Mouse (Mus musculus) embryonic facial prominence, embryonic 15.5 days (tissue): ENCODE data around the gene Gm42421. TPM values are rescaled to one million over a fixed set of nuclear protein-coding genes. Genes with fewer than 3 reads are reported as not detected.

Experiments used
- ATAC-seq: fragments of 200-750 bp; cut with Nextera tagmentation; 2 replicates; pipeline ENCODE4 v1.8.0; 2017; ENCODE audit warnings: low read depth, moderate TSS enrichment; ENCODE audit not compliant: insufficient number of reproducible peaks, low FRiP score, low TSS enrichment
- H3K27ac ChIP-seq: fragments of 300-500 bp; sonication (generic); replicated peaks from 2 replicates; pipeline ENCODE4 v1.5.1; 2015; ENCODE audit warnings: mild to moderate bottlenecking, inconsistent platforms
- H3K27me3 ChIP-seq: fragments of 300-500 bp; sonication (generic); 2 replicates; pipeline ENCODE4 v1.6.1; 2015; ENCODE audit warnings: inconsistent platforms
- H3K36me3 ChIP-seq: fragments of 300-500 bp; sonication (generic); 2 replicates; pipeline ENCODE4 v1.6.1; 2015; ENCODE audit warnings: mild to moderate bottlenecking, inconsistent platforms
- H3K4me1 ChIP-seq: fragments of 300-500 bp; sonication (generic); 2 replicates; pipeline ENCODE4 v1.6.1; 2015; ENCODE audit warnings: inconsistent platforms
- H3K4me2 ChIP-seq: fragments of 300-500 bp; sonication (generic); replicated peaks from 2 replicates; pipeline ENCODE4 v1.6.1; 2015; ENCODE audit warnings: mild to moderate bottlenecking, inconsistent platforms
- H3K4me3 ChIP-seq: fragments of 300-500 bp; sonication (generic); replicated peaks from 2 replicates; pipeline ENCODE4 v1.5.1; 2015; ENCODE audit warnings: mild to moderate bottlenecking, inconsistent platforms
- H3K9ac ChIP-seq: fragments of 300-500 bp; sonication (generic); 2 replicates; pipeline ENCODE4 v1.6.1; 2015; ENCODE audit warnings: inconsistent platforms
- H3K9me3 ChIP-seq: fragments of 300-500 bp; sonication (generic); replicated peaks from 2 replicates; pipeline ENCODE4 v1.6.1; 2016; ENCODE audit warnings: inconsistent platforms
- WGBS: fragments of 180-500 bp; shearing (Covaris S2); methylation state at CpG from one replicate; pipeline ENCODE4 v1.1.7; 2015; 5-methylcytosine and 5-hydroxymethylcytosine counted together
- polyA plus RNA-seq: library from polyadenylated mRNA; unstranded; fragments of >200 nt; fragmentation: Nextera tagmentation; extraction: Ambion mirVana; gene quantifications from 2 replicates; pipeline ENCODE4 v1.2.1, GENCODE M21; 2015

Gene Gm42421
- polyA plus RNA-seq: 0.59 and 0.89 TPM in 2 replicates

GRCm38 (mm10) chr5:143927875-143928274 lies at the start of gene Gm42421:
TSS of gene Gm42421 (plus strand) at chr5:143928175.
- H3K36me3 ChIP-seq: peaks cover 82% of the 10 kb centered on the region

GRCm38 (mm10) chr5:143885274-143885673 lies 42.7 kb upstream of the Gm42421 start:
- no peak overlapping the region for H3K4me3 ChIP-seq
- H3K4me2 ChIP-seq: no peak overlapping the region
- H3K4me1 ChIP-seq: no peaks in the 10 kb centered on the region
- 96% methylated on average over 3 of the region's 3 CpGs for WGBS
- H3K9ac ChIP-seq: no peak overlapping the region
- H3K9me3 ChIP-seq: no peaks in the 10 kb centered on the region
- peaks cover 94% of the 10 kb centered on the region for H3K36me3 ChIP-seq
- H3K27me3 ChIP-seq: no peaks in the 10 kb centered on the region
- H3K27ac ChIP-seq: no peak overlapping the region
- no peak for ATAC-seq

More at GRCm38 (mm10) chr5:143927875-143928274, at the start of gene Gm42421:
- ATAC-seq: no peak
- no peak within 1 kb of the TSS for H3K4me3 ChIP-seq
- H3K4me1 ChIP-seq: no peaks in the 10 kb centered on the region
- no peaks in the 10 kb centered on the region for H3K9me3 ChIP-seq
- 96% methylated on average over 8 of the region's 8 CpGs for WGBS
- no peak within 1 kb of the TSS for H3K27ac ChIP-seq
- H3K9ac ChIP-seq: no peak within 1 kb of the TSS
- H3K27me3 ChIP-seq: no peaks in the 10 kb centered on the region
- no peak within 1 kb of the TSS for H3K4me2 ChIP-seq

- H3K27me3 ChIP-seq: no peaks in the 10 kb centered on the region
- 80% methylated on average over 6 of the region's 6 CpGs for WGBS
- ATAC-seq: no peak
- no peak overlapping the region for H3K9ac ChIP-seq
- no peak overlapping the region for H3K27ac ChIP-seq
- no peaks in the 10 kb centered on the region for H3K4me1 ChIP-seq
- no peak overlapping the region for H3K4me3 ChIP-seq
- H3K9me3 ChIP-seq: no peaks in the 10 kb centered on the region
- no peak overlapping the region for H3K4me2 ChIP-seq
- peaks cover 63% of the 10 kb centered on the region for H3K36me3 ChIP-seq
Observed at GRCm38 (mm10) chr5:143890741-143891140, 37.2 kb upstream of the Gm42421 start.

- 79% methylated on average over 9 of the region's 9 CpGs for WGBS
- no peak for ATAC-seq
- peaks cover 56% of the 10 kb centered on the region for H3K36me3 ChIP-seq
- no peak overlapping the region for H3K9ac ChIP-seq
- no peaks in the 10 kb centered on the region for H3K4me1 ChIP-seq
- H3K4me2 ChIP-seq: no peak overlapping the region
- no peaks in the 10 kb centered on the region for H3K9me3 ChIP-seq
- H3K27me3 ChIP-seq: no peaks in the 10 kb centered on the region
- H3K4me3 ChIP-seq: no peak overlapping the region
- no peak overlapping the region for H3K27ac ChIP-seq
Observed at GRCm38 (mm10) chr5:143892255-143892886, 35.6 kb upstream of the Gm42421 start.

GRCm38 (mm10) chr5:143893396-143893795 lies 34.6 kb upstream of the Gm42421 start:
- Histone ChIP-seq H3K27ac (no peak overlapping the region), H3K36me3 (peaks cover 56% of the 10 kb centered on the region), H3K27me3 (no peaks in the 10 kb centered on the region), H3K9me3 (no peaks in the 10 kb centered on the region), H3K4me1 (no peaks in the 10 kb centered on the region), H3K4me3 (no peak overlapping the region), H3K4me2 (no peak overlapping the region), H3K9ac (no peak overlapping the region)
- WGBS: 64% methylated on average over 5 of the region's 5 CpGs
- ATAC-seq: no peak

- no peak for ATAC-seq
- 80% methylated on average over 14 of the region's 14 CpGs for WGBS
- peaks cover 66% of the 10 kb centered on the region for H3K36me3 ChIP-seq
Observed at GRCm38 (mm10) chr5:143897635-143898330, 30.2 kb upstream of the Gm42421 start, which contains the start of gene Ankrd61. TSS of gene Ankrd61 (minus strand) at chr5:143897685.

GRCm38 (mm10) chr5:143902111-143902510 lies 25.9 kb upstream of the Gm42421 start:
- WGBS: 85% methylated on average over 3 of the region's 3 CpGs
- Histone ChIP-seq H3K4me3 (no peak overlapping the region), H3K9ac (no peak overlapping the region), H3K4me2 (no peak overlapping the region), H3K4me1 (no peaks in the 10 kb centered on the region), H3K27me3 (no peaks in the 10 kb centered on the region), H3K9me3 (no peaks in the 10 kb centered on the region), H3K36me3 (peaks cover 82% of the 10 kb centered on the region), H3K27ac (no peak overlapping the region)
- ATAC-seq: no peak

More at GRCm38 (mm10) chr5:143897635-143898330, 30.2 kb upstream of the Gm42421 start, which contains the start of gene Ankrd61:
- H3K27me3 ChIP-seq: no peaks in the 10 kb centered on the region
- no peaks in the 10 kb centered on the region for H3K9me3 ChIP-seq
- H3K9ac ChIP-seq: no peak within 1 kb of the TSS
- no peaks in the 10 kb centered on the region for H3K4me1 ChIP-seq
- H3K27ac ChIP-seq: no peak within 1 kb of the TSS
- no peak within 1 kb of the TSS for H3K4me2 ChIP-seq
- H3K4me3 ChIP-seq: no peak within 1 kb of the TSS

- Histone ChIP-seq H3K9ac (no peak overlapping the region), H3K36me3 (peaks cover 65% of the 10 kb centered on the region), H3K9me3 (no peaks in the 10 kb centered on the region), H3K27ac (no peak overlapping the region), H3K4me1 (peaks cover 10% of the 10 kb centered on the region), H3K4me2 (no peak overlapping the region), H3K27me3 (no peaks in the 10 kb centered on the region), H3K4me3 (no peak overlapping the region)
- no peak for ATAC-seq
- WGBS: 88% methylated on average over 4 of the region's 4 CpGs
Observed at GRCm38 (mm10) chr5:143903813-143904212, 24.2 kb upstream of the Gm42421 start.

GRCm38 (mm10) chr5:143906429-143906828 lies 21.5 kb upstream of the Gm42421 start:
- Histone ChIP-seq H3K4me2 (no peak overlapping the region), H3K27me3 (no peaks in the 10 kb centered on the region), H3K4me3 (no peak overlapping the region), H3K36me3 (peaks cover 46% of the 10 kb centered on the region), H3K4me1 (peaks cover 21% of the 10 kb centered on the region), H3K27ac (no peak overlapping the region), H3K9ac (no peak overlapping the region), H3K9me3 (no peaks in the 10 kb centered on the region)
- ATAC-seq: no peak
- WGBS: 84% methylated on average over 8 of the region's 8 CpGs

GRCm38 (mm10) chr5:143908926-143909325 lies 19.0 kb upstream of the Gm42421 start:
- peaks cover 21% of the 10 kb centered on the region for H3K36me3 ChIP-seq
- H3K4me2 ChIP-seq: peak overlapping the region; percentile 71
- H3K9ac ChIP-seq: peak overlapping the region; percentile 47
- WGBS: 4% methylated on average over 9 of the region's 9 CpGs
- peaks cover 21% of the 10 kb centered on the region for H3K4me1 ChIP-seq
- peak overlapping the region; percentile 75 for H3K4me3 ChIP-seq
- no peaks in the 10 kb centered on the region for H3K27me3 ChIP-seq
- H3K27ac ChIP-seq: peak overlapping the region; percentile 80
- peak; percentile 1; the same call in 1 of the 2 replicates for ATAC-seq
- no peaks in the 10 kb centered on the region for H3K9me3 ChIP-seq

GRCm38 (mm10) chr5:143909417-143910400 lies 18.3 kb upstream of the Gm42421 start, which contains the start of the genes Aimp2 and Pms2:
TSS of gene Aimp2 (minus strand) at chr5:143909847.
TSS of gene Pms2 (plus strand) at chr5:143909964.
- H3K27ac ChIP-seq: peak within 1 kb of the TSS; percentile 80
- no peaks in the 10 kb centered on the region for H3K9me3 ChIP-seq
- H3K36me3 ChIP-seq: peaks cover 20% of the 10 kb centered on the region
- no peaks in the 10 kb centered on the region for H3K27me3 ChIP-seq
- peak within 1 kb of the TSS; percentile 71 for H3K4me2 ChIP-seq
- H3K4me1 ChIP-seq: peaks cover 21% of the 10 kb centered on the region
- WGBS: under 1% methylated on average over 70 of the region's 70 CpGs
- ATAC-seq: peak; percentile 98
- H3K4me3 ChIP-seq: peak within 1 kb of the TSS; percentile 75
- H3K9ac ChIP-seq: peak within 1 kb of the TSS; percentile 56
